Mouse (Mus musculus) neural tube, embryonic 13.5 days (tissue): ENCODE measurements around the gene Rbak. TPM values are rescaled to one million over a fixed set of nuclear protein-coding genes. Genes with fewer than 3 reads are reported as not detected.
A peak's percentile ranks its signal among the peaks of the same experiment; 100 is the strongest.
"Not testable (repeated sequence)": the region's sequence is repeated elsewhere in the genome, so short reads cannot be mapped to it uniquely, and the experiment has no call there.

ENCODE experiments used
- ATAC-seq: fragments of 200-750 bp; cut with Nextera tagmentation; 2 replicates; pipeline ENCODE4 v1.8.0; 2017; ENCODE audit warnings: low read depth, mild to moderate bottlenecking, moderate TSS enrichment, moderate library complexity
- H3K27ac ChIP-seq: fragments of 300-500 bp; sonication (generic); replicated peaks from 2 replicates; pipeline ENCODE4 v1.5.1; 2015; ENCODE audit warnings: moderate library complexity, mild to moderate bottlenecking, inconsistent platforms
- H3K27me3 ChIP-seq: fragments of 300-500 bp; sonication (generic); 2 replicates; pipeline ENCODE4 v1.6.1; 2015; ENCODE audit warnings: mild to moderate bottlenecking, inconsistent platforms
- H3K36me3 ChIP-seq: fragments of 300-500 bp; sonication (generic); 2 replicates; pipeline ENCODE4 v1.6.1; 2015; ENCODE audit warnings: mild to moderate bottlenecking, inconsistent platforms
- H3K4me1 ChIP-seq: fragments of 300-500 bp; sonication (generic); replicated peaks from 2 replicates; pipeline ENCODE4 v1.6.1; 2015; ENCODE audit warnings: inconsistent platforms
- H3K4me2 ChIP-seq: fragments of 300-500 bp; sonication (generic); 2 replicates; pipeline ENCODE4 v1.6.1; 2015; ENCODE audit warnings: inconsistent platforms, mild to moderate bottlenecking, moderate library complexity
- H3K4me3 ChIP-seq: fragments of 300-500 bp; sonication (generic); 2 replicates; pipeline ENCODE4 v1.5.1; 2015; ENCODE audit warnings: mild to moderate bottlenecking, inconsistent platforms
- H3K9ac ChIP-seq: fragments of 300-500 bp; sonication (generic); 2 replicates; pipeline ENCODE4 v1.6.1; 2015; ENCODE audit warnings: moderate library complexity, mild to moderate bottlenecking, inconsistent platforms
- H3K9me3 ChIP-seq: fragments of 300-500 bp; sonication (generic); 2 replicates; pipeline ENCODE4 v1.6.1; 2016; ENCODE audit warnings: inconsistent platforms
- WGBS: fragments of 180-500 bp; shearing (Covaris S2); methylation state at CpG from one replicate; pipeline ENCODE4 v1.1.7; 2015; 5-methylcytosine and 5-hydroxymethylcytosine counted together
- polyA plus RNA-seq: library from polyadenylated mRNA; unstranded; fragments of >200 nt; fragmentation: Nextera tagmentation; extraction: Ambion mirVana; gene quantifications from 2 replicates; pipeline ENCODE4 v1.2.1, GENCODE M21; 2015

Rbak gene
- polyA plus RNA-seq: 14.6 TPM in 2 replicates

DNA sequence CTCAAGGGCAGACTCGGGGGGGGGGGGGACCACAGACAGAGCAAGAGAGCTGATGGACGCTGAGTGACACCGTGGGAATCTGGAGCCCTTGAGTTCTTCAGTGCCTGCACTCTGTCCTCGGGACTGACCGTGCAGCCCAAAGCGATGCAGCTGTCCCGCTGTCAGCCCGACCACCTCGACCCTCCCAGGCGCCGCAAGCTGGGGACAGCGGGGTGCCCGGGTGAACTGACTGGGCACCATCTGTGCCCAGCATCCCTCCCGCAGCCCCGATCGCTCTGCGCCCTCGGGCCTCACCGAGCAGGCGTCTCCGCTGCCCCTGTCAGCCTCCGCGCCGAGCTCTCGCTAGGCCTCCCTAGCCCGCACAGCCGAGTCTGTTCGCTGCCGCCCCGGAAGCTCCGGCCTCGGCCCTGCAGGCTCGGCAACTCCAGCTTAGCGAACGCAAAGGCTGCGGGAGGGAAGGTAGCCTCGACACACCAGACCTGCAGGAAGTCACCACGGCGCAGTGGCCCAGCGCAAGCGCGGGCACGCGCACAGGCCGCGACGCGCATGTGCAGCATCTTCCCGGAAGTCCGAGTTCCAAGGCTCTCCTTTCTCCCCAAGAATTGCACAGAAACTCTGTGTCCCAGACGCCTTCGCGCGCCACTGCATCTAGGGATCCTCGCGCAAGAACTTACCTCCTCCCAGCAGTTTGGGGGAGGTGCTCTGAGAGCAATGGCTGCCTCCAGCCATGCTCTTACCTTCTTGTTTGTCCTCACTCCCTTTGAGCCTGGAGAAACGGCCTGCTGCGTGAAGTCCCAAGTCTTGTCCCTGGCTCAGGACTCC lies at the start of gene Rbak, which contains the start of gene Spdye4b:
TSS of gene Rbak (minus strand) at position 521 of the 822 bp plus-strand sequence.
TSS of gene Spdye4b (plus strand) at position 763 of the 822 bp plus-strand sequence.
- Histone ChIP-seq H3K4me3 (peak within 1 kb of the TSS; percentile 66), H3K27me3 (no peaks in the 10 kb centered on the region), H3K9me3 (0 out of 2 replicates have a peak, but pooled peaks cover 4% of the 10 kb centered on the region), H3K36me3 (peaks cover 35% of the 10 kb centered on the region), H3K9ac (peak within 1 kb of the TSS; percentile 91), H3K4me1 (peaks cover 16% of the 10 kb centered on the region), H3K27ac (peak within 1 kb of the TSS; percentile 92), H3K4me2 (peak within 1 kb of the TSS; percentile 81)
- peak; percentile 97 for ATAC-seq
- WGBS: under 1% methylated on average over 58 of the region's 58 CpGs

DNA sequence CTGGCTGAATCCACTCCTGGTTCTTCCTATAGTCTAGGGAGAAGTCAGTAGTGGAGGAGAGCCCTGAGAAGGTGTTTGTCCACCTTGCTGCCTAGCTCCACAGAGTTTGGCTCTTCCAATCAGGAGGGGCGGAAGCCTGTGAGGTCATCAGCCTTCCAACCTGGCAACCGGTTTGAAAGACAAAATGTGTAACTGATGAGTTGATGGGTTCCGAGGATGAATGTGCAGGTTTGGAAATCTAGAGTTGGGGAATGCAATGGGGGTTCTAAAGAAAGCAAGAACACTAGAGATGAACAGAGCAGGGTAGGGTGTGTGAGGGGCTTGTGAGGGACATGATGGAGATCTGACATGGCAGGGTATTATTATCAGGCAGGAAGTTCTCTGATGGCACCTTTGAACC lies 46.2 kb upstream of the Rbak start, which contains the start of gene Spdye4a:
TSS of gene Spdye4a (minus strand) at position 101 of the 400 bp plus-strand sequence.
- H3K36me3 ChIP-seq: no peaks in the 10 kb centered on the region
- WGBS: 91% methylated on average over 3 of the region's 3 CpGs
- H3K4me3 ChIP-seq: no peak within 1 kb of the TSS
- no peaks in the 10 kb centered on the region for H3K27me3 ChIP-seq
- H3K27ac ChIP-seq: no peak within 1 kb of the TSS
- H3K4me2 ChIP-seq: no peak within 1 kb of the TSS
- no peaks in the 10 kb centered on the region for H3K4me1 ChIP-seq
- H3K9me3 ChIP-seq: peaks cover 14% of the 10 kb centered on the region
- no peak within 1 kb of the TSS for H3K9ac ChIP-seq
- no peak for ATAC-seq

DNA sequence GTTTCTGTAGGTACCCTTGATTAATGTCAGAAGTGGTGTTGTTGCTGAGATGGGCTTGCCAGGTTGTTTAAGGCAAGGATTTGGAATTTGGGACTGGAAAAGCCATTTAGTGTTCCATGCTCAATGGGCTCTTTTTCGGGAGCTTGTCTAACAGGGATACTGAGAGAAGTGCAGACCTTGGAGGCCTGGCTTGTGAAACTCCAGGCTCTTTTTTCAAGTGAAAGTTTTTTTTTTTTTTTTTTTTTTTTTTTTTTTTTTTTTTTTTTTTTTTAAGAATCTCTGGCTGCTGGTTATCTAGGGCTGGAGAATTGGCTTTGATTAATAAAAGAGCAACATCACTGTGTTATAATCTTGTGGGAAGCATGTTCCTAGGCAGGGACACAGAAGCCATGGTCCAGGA lies 41.7 kb upstream of the Rbak start:
- Histone ChIP-seq H3K9ac (no peak overlapping the region), H3K4me2 (no peak overlapping the region), H3K4me1 (no peaks in the 10 kb centered on the region), H3K9me3 (no peaks in the 10 kb centered on the region), H3K36me3 (no peaks in the 10 kb centered on the region), H3K27me3 (no peaks in the 10 kb centered on the region), H3K27ac (no peak overlapping the region), H3K4me3 (no peak overlapping the region)
- 74% methylated on average over 1 of the region's 1 CpGs for WGBS
- ATAC-seq: no peak

DNA sequence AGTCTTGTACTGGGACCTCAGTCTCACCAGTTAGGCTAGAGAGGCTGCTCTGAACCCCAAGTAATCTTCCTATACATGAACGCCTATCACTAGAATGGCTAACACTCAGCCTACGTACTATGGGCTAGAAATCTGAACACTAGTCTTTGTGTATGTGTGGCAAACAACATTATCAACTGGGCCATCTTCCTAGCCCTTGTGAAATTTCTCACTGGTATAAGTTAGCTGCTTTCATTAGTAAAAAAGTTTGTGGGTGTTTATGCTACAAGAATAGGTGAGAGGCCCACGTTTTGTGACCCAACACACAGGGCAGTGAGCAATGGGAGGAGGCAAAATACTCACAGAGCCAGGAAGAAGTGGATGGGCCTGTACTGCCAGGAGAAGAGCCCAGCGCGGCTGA lies 40.4 kb upstream of the Rbak start:
- no peaks in the 10 kb centered on the region for H3K4me1 ChIP-seq
- H3K27ac ChIP-seq: no peak overlapping the region
- ATAC-seq: no peak
- no peaks in the 10 kb centered on the region for H3K36me3 ChIP-seq
- no peak overlapping the region for H3K4me3 ChIP-seq
- 70% methylated on average over 5 of the region's 5 CpGs for WGBS
- H3K4me2 ChIP-seq: no peak overlapping the region
- H3K9ac ChIP-seq: no peak overlapping the region
- H3K9me3 ChIP-seq: no peaks in the 10 kb centered on the region
- no peaks in the 10 kb centered on the region for H3K27me3 ChIP-seq

DNA sequence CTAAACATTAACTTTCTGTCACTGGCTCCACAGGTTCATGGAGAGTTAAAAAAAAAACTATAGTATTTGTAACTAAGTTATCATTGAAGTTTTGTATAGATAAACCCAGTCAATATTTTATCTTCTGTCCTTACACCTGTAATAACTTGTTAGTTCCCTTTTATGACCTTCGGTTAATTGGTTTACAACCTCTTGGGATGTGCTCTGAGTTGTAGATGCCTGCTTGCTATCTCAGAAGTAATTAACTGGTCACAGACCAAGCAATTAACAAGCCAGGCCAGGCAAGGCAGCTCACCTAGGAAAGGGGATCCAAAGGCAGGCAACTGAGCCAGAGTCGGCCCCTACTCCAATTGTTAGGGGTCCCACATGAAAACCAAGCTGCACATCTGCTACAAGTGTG lies 33.3 kb upstream of the Rbak start:
- Histone ChIP-seq H3K27ac (no peak overlapping the region), H3K4me3 (no peak overlapping the region), H3K27me3 (no peaks in the 10 kb centered on the region), H3K9ac (no peak overlapping the region), H3K9me3 (peaks cover 2% of the 10 kb centered on the region), H3K36me3 (no peaks in the 10 kb centered on the region), H3K4me2 (no peak overlapping the region), H3K4me1 (no peaks in the 10 kb centered on the region)
- no peak for ATAC-seq
- WGBS: 71% methylated on average over 2 of the region's 2 CpGs

DNA sequence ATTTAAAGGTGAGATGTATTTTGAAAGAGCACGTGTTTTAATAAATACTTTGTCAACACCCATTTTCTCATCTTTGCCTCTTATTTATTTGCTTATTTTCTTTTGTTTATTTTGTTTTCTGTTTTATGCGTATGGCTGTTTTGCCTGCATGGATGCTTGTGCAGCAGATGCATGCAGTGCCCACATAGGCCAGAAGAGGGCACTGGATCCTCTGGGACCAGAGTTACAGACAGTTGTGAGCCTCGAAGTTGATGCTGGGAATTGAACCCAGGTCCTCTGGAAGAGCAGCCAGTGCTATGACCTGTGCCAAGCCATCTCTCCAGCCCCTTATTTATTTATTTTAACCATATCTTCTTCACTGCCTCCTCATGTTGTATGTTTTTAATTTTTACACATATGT lies 24.4 kb upstream of the Rbak start:
- Histone ChIP-seq H3K4me1 (no peaks in the 10 kb centered on the region), H3K27ac (no peak overlapping the region), H3K4me3 (no peak overlapping the region), H3K4me2 (no peak overlapping the region), H3K36me3 (no peaks in the 10 kb centered on the region), H3K9ac (no peak overlapping the region), H3K27me3 (no peaks in the 10 kb centered on the region), H3K9me3 (peaks cover 9% of the 10 kb centered on the region)
- 70% methylated on average over 3 of the region's 3 CpGs for WGBS
- no peak for ATAC-seq

DNA sequence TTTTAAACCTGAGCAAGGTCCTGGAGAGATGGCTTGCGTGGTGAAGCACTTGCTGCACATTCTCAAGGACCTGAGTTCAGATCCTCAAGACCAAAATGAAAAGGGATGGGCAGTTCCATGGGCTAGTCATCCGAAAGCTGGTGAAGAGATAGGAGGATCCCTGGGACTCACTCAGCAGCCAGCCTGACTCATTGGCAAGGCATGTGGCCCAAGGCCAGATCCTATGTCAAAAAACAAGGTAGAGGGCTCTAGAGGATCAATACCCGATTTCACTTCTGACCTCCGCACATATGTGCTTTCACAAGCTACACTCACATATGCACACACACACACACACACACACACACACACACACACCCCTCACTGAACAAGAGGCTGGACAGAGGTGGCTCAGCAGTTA lies 15.9 kb upstream of the Rbak start:
- Histone ChIP-seq H3K27me3 (no peaks in the 10 kb centered on the region), H3K4me3 (no peak overlapping the region), H3K9me3 (no peaks in the 10 kb centered on the region), H3K9ac (no peak overlapping the region), H3K27ac (no peak overlapping the region), H3K4me1 (no peaks in the 10 kb centered on the region), H3K36me3 (no peaks in the 10 kb centered on the region), H3K4me2 (no peak overlapping the region)
- 82% methylated on average over 4 of the region's 4 CpGs for WGBS
- no peak for ATAC-seq

DNA sequence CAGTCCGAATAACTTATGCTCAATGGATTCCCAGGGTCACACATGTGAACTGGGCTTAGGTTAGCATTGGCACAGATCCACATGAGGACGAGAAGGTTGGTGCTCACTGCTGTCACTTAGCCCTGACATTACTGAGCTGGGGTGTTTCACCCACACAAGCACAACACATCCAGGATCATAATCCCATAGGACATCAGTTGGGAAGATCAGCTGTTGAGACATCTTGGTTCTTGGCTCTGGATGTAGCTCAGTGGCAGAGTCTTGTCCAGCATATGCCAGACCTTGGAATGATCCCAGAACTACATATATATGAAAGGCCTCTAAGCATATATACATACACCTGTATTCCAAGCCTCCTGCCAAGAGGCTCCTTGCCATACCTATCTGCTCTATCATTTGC lies 14.6 kb upstream of the Rbak start:
- Histone ChIP-seq H3K9ac (no peak overlapping the region), H3K36me3 (no peaks in the 10 kb centered on the region), H3K27ac (no peak overlapping the region), H3K9me3 (no peaks in the 10 kb centered on the region), H3K27me3 (no peaks in the 10 kb centered on the region), H3K4me2 (no peak overlapping the region), H3K4me3 (no peak overlapping the region), H3K4me1 (no peaks in the 10 kb centered on the region)
- WGBS: 72% methylated on average over 2 of the region's 2 CpGs
- no peak for ATAC-seq

DNA sequence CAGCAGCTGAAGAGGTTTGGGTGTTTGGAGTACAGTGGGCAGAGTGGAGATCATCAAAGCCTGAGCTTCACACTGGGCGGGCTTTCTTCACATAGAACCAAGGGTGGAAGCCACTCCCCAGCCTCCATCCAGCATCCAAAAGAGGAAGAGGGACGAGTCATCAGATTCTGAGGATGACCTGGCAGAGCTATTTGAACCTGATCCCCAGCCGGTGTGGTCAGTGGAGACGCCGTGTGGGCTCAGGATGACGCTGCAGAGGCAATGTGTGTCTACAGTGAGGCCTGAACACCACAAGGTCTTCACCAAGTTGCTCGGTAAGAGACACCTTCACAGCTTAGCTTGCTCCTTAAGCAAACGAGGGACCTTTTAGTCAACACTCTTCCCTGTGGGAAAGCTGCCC lies 14.2 kb upstream of the Rbak start:
- H3K27me3 ChIP-seq, H3K4me3 ChIP-seq, ATAC-seq, H3K4me2 ChIP-seq, H3K4me1 ChIP-seq, H3K36me3 ChIP-seq, H3K27ac ChIP-seq, H3K9me3 ChIP-seq, H3K9ac ChIP-seq: not testable (repeated sequence)
- 66% methylated on average over 8 of the region's 8 CpGs for WGBS

DNA sequence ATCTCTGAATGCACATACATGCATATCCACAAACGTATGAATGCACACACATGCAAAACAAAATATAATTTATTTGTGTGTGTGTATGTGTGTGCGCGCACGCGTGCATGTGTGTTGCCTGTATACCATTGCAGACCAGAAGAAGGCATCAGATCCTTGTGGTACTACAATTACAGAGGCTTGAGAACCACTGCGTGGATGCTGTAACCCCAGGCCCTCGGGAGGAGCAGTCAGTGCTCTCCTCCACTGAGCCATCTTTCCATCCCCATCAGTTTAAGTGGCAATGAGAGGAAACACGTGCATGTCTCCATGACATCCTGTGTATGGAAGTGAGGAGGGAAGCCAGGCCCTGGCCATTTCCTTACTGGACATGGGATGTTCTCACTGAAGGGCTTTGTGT lies 12.2 kb upstream of the Rbak start:
- Histone ChIP-seq H3K36me3 (no peaks in the 10 kb centered on the region), H3K27ac (no peak overlapping the region), H3K9ac (no peak overlapping the region), H3K4me3 (no peak overlapping the region), H3K27me3 (no peaks in the 10 kb centered on the region), H3K9me3 (no peaks in the 10 kb centered on the region), H3K4me2 (no peak overlapping the region), H3K4me1 (no peaks in the 10 kb centered on the region)
- WGBS: 93% methylated on average over 8 of the region's 8 CpGs
- no peak for ATAC-seq

DNA sequence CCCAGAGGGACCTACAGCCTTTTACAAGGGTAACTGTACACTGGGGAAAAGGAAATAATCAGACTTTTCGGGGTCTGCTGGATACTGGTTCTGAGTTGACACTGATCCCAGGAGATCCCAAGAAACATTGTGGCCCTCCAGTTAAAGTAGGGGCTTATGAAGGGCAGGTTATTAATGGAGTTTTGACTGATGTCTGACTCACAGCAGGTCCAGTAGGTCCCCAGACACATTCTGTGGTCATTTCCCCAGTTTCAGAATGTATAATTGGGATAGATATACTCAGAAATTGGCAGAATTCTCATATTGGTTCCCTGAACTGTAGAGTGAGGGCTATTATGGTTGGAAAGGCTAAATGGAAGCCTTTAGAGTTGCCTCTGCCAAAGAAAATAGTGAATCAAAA lies 7.4 kb upstream of the Rbak start:
- H3K27ac ChIP-seq, H3K4me3 ChIP-seq, H3K36me3 ChIP-seq, H3K9me3 ChIP-seq, H3K4me2 ChIP-seq, ATAC-seq, H3K9ac ChIP-seq, H3K4me1 ChIP-seq, H3K27me3 ChIP-seq: not testable (repeated sequence)
- 64% methylated on average over 1 of the region's 1 CpGs for WGBS

DNA sequence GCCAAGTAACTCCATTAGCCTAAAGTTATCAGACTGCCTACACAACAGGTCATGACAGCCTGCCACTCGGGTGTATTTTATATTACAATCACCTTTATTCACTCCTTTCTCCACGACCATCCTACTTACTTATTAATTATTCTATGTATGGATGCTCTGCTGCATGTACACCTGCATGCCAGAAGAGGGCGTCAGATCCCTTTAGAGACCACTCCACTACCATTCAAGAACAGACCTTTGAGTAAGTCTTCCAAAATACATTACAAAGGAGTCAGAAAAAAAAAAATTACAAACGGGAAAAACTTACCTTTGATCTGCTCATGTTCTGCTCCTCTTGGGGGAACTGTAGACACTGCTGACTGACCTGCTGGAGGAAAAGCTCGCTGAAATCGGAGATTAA lies 1.4 kb downstream of the Rbak start:
- H3K4me2 ChIP-seq: peak overlapping the region; percentile 81
- H3K36me3 ChIP-seq: peaks cover 48% of the 10 kb centered on the region
- no peaks in the 10 kb centered on the region for H3K27me3 ChIP-seq
- no peak for ATAC-seq
- H3K9ac ChIP-seq: peak overlapping the region; percentile 91; the same call in 1 of the 2 replicates
- H3K9me3 ChIP-seq: 0 out of 2 replicates have a peak, but pooled peaks cover 4% of the 10 kb centered on the region
- no peak overlapping the region for H3K27ac ChIP-seq
- 43% methylated on average over 6 of the region's 6 CpGs for WGBS
- peaks cover 16% of the 10 kb centered on the region for H3K4me1 ChIP-seq
- peak overlapping the region; percentile 66; the same call in 1 of the 2 replicates for H3K4me3 ChIP-seq
